Mouse (Mus musculus): ENCODE data around the gene Nav3. TPM values are rescaled to one million over a fixed set of nuclear protein-coding genes. Genes with fewer than 3 reads are reported as not detected.

The Nav3 gene
- polyA plus RNA-seq (2016; fragmentation: Nextera tagmentation; extraction: Ambion mirVana): 1.00 and 1.0 TPM in 2 replicates

DNA sequence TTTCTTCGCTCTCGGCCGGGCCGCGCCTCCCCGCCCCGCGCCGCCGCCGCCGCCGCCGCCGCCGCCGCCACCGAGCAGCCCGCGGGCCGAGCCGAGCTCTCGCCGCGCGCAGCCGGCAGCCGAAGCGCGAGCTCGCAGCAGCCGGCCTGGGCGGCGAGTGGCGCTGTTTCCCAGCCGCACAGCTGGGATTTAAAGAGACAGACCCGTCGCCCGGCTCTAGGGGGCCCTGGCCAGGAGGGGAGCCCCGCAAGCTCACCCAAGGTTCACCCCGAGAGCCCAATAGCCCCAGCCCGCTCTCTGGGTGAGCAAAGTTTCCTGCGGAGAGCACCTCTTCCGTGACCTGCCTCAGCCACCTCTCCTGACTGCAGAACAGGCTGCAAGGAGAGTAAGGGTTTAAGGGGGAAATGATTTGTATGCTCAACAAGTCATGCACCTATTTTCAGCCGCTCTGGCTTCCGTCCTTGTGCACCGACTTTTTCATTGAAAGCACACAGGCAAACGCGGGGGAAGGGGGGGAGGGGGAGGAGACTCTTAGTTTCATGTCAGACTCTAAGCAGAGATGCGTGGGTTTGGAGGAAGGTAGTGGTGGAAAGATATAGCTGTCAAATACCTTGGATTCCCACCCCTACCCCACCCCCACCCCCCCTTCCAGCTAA, at the start of gene Nav3:
Nav3 (minus strand) TSS at position 367 of the 656 bp plus-strand sequence.
- H3K27me3 ChIP-seq (ENCODE audit: poor library complexity, severe bottlenecking): peaks cover 38% of the 10 kb centered on the region
- peak within 1 kb of the TSS; percentile 83 for H3K27ac ChIP-seq
- no peaks in the 10 kb centered on the region for H3K9me3 ChIP-seq
- 2% methylated on average over 30 of the region's 50 CpGs for WGBS
- H3K4me1 ChIP-seq: peaks cover 21% of the 10 kb centered on the region
- DNase-seq (ENCODE audit: extremely low spot score, low spot score): peak; percentile 72
- peak within 1 kb of the TSS; percentile 71 for H3K4me3 ChIP-seq
- H3K36me3 ChIP-seq (replicated peaks): no peaks in the 10 kb centered on the region

DNA sequence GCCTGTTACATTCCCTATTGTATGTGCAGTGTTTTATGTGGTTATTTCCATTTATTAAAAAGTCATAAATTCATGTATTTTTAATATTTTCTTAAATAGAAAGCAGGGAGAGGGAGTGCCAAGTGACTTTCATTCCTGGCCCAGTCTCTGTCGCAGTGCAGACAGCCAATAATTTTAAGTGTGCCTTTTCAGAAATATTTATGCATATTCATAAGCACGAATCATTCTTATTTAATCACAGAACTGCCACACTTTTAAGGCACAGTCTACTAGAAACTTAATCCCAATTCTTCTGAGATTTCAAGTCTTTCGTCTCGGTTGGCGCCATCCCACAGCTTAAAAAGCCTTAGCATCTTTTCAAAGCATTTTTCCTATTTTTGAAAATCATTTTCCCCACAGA, 29.3 kb upstream of the Nav3 start:
- Histone ChIP-seq H3K27ac (no peak overlapping the region), H3K9me3 (no peaks in the 10 kb centered on the region), H3K36me3 (replicated peaks) (no peaks in the 10 kb centered on the region), H3K27me3 (ENCODE audit: poor library complexity, severe bottlenecking) (no peaks in the 10 kb centered on the region), H3K4me3 (no peak overlapping the region), H3K4me1 (no peaks in the 10 kb centered on the region)
- 92% methylated on average over 5 of the region's 5 CpGs for WGBS
- no peak for DNase-seq (ENCODE audit: extremely low spot score, low spot score)

DNA sequence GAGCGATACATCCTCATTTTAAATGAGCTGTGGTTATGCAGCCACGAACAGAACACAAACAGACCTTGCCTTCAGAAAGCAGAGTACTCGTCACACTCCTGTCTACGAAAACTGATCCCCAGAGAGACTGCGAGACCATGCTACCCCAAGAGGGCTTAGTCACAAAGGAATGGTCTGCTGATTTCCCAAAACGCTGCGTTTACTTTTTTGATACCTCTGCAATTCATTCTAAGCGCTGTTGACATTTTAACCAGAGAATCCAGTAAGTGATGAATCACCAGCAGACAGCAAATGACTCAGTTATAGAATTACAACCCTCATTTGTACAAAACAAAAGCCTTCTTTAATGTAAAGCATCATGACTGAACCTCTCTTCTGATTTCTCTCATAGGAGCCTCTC, 28.8 kb upstream of the Nav3 start:
- H3K9me3 ChIP-seq: no peaks in the 10 kb centered on the region
- no peak overlapping the region for H3K27ac ChIP-seq
- no peaks in the 10 kb centered on the region for H3K36me3 ChIP-seq (replicated peaks)
- DNase-seq (ENCODE audit: extremely low spot score, low spot score): no peak
- 87% methylated on average over 8 of the region's 8 CpGs for WGBS
- H3K4me1 ChIP-seq: no peaks in the 10 kb centered on the region
- H3K4me3 ChIP-seq: no peak overlapping the region
- no peaks in the 10 kb centered on the region for H3K27me3 ChIP-seq (ENCODE audit: poor library complexity, severe bottlenecking)

DNA sequence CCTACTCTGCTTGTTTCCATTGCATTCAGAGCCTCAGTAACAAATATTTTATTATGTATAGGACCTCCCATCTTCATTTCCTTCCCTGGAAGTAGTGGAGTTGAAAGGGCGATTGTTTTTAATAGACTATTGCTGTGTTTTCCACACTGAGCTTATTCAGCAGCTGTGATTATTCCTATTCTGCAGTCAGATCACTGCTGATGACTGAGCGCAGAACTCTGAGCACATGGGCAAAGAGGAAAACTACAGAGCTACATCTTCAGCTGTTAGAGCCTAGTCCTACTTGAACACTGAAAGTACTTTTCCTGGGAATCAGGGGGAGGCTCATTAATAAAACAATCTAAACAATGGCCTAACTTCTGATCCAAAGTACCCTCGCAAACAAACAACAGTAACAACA, 23.2 kb upstream of the Nav3 start:
- no peak for DNase-seq (ENCODE audit: extremely low spot score, low spot score)
- Histone ChIP-seq H3K27me3 (ENCODE audit: poor library complexity, severe bottlenecking) (no peaks in the 10 kb centered on the region), H3K36me3 (replicated peaks) (no peaks in the 10 kb centered on the region), H3K27ac (no peak overlapping the region), H3K4me1 (peaks cover 6% of the 10 kb centered on the region), H3K4me3 (no peak overlapping the region), H3K9me3 (no peaks in the 10 kb centered on the region)
- 90% methylated on average over 3 of the region's 3 CpGs for WGBS

DNA sequence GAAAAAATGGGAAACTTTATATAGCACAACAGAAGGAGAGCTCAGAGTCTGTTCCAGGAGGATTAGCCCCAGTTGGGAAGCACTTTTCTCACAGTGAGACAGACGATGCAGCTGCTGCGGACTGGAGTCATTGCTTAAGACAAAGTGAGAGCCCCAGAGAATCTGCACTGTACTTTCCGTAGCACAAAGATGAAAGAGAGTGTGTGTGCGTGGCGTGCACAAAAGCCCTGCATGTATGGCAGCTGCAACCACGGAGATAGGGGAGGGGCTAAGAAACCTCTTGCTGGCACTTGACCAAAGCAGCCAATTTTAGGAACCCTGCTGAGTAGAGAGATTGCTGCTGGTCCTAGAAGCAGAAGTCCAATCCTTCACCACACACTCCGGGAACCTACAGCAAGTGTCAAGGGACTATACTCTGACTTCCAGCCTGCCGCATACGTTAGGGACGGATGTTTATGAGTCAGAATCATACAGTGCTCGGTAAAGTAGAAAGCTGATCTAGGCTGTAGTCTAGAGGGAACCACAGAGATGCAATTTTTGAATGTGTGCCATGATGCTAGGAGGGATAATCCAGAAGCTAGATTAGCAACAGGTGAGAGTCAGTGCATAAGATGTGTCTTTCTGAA, 21.8 kb upstream of the Nav3 start:
- no peak for DNase-seq (ENCODE audit: extremely low spot score, low spot score)

DNA sequence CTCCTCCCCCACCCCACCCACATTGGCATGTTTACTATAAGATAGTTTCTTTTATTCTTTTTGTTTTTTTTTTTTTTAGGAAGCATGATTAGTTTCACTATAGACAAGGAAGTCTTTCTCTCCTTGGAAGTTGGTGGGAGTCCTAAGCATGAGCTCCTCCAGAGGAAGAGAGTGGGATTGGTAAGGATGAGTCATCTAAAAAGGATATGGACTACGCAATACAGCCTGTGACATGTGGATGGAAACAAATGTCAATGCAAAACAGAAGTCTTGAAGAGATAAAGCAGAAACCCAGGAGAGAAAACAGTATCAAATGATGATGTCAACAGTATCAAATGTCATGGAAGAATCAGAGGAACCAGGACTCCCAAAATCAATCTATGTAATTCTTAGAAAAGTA, 18.1 kb upstream of the Nav3 start:
- H3K36me3 ChIP-seq (replicated peaks): no peaks in the 10 kb centered on the region
- no peak overlapping the region for H3K4me3 ChIP-seq
- peaks cover 12% of the 10 kb centered on the region for H3K4me1 ChIP-seq
- H3K9me3 ChIP-seq: no peaks in the 10 kb centered on the region
- no peaks in the 10 kb centered on the region for H3K27me3 ChIP-seq (ENCODE audit: poor library complexity, severe bottlenecking)
- no peak overlapping the region for H3K27ac ChIP-seq
- WGBS: 93% methylated on average over 1 of the region's 1 CpGs
- no peak for DNase-seq (ENCODE audit: extremely low spot score, low spot score)

More for the DNA sequence above, 21.8 kb upstream of the Nav3 start:
- 73% methylated on average over 11 of the region's 11 CpGs for WGBS
- no peak overlapping the region; the same call in 1 of the 2 replicates for H3K27ac ChIP-seq
- no peak overlapping the region for H3K4me3 ChIP-seq
- no peaks in the 10 kb centered on the region for H3K9me3 ChIP-seq
- peaks cover 6% of the 10 kb centered on the region for H3K4me1 ChIP-seq
- H3K27me3 ChIP-seq (ENCODE audit: poor library complexity, severe bottlenecking): no peaks in the 10 kb centered on the region
- H3K36me3 ChIP-seq (replicated peaks): no peaks in the 10 kb centered on the region

DNA sequence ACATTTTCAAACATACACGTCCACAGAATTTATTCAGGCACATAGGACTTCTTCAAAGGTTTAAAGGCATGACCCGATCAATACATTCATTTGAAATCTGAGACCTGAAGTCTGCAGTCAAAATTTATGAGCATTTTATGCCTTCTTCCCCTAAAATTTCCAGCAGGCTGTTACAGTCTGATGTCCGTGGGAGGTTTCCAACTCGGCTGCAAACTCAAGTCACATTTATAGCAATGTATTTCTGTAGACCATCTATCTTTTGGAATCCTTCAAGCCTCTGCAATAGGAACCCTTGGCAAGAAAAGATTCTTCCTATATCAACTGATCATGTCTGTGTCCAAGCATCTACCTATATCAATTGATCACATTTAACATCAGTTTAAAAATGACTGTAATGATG, 13.4 kb upstream of the Nav3 start:
- no peak for DNase-seq (ENCODE audit: extremely low spot score, low spot score)
- Histone ChIP-seq H3K4me1 (peaks cover 6% of the 10 kb centered on the region; the same call in 1 of the 2 replicates), H3K4me3 (no peak overlapping the region), H3K27ac (no peak overlapping the region), H3K36me3 (replicated peaks) (no peaks in the 10 kb centered on the region), H3K9me3 (no peaks in the 10 kb centered on the region), H3K27me3 (ENCODE audit: poor library complexity, severe bottlenecking) (no peaks in the 10 kb centered on the region)
- 94% methylated on average over 4 of the region's 4 CpGs for WGBS

DNA sequence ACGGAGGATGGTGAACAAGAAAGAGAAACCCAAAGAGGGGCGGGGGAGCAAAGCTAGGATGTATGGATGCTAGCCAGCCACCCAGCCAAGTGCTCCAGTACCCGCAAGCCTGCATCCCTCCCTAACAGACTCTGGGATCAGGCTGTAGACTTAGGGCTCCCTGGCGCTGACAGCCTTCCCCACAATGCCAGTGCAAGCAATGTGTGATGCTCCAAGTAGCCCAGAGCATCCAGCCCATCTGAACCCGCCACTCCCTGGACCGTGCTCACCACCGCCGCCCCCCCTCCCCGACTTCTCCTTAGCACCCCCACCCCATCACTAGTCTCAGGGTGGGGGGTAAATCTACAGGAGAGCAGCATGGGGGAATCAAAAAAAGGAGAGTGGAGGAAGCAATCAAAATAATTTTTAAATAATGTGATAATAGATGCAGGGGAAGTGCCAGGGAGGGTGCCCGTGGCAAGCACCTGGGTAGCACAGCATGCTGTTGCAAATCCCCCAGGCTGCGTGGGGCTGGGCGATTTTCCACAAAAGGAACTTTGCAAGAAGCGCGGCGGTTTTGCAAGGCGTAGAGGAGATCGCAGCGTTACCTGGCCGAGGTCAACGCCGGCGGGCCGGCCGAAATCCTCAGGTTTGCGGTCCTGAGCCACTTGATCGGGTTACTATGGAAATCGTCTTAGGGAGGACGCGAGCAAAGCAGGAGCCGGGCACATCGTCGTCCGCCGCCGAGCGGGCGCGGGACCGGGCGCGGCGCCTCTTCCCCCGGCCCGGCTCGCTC, 754 bp downstream of the Nav3 start:
- under 1% methylated on average over 38 of the region's 45 CpGs for WGBS

DNA sequence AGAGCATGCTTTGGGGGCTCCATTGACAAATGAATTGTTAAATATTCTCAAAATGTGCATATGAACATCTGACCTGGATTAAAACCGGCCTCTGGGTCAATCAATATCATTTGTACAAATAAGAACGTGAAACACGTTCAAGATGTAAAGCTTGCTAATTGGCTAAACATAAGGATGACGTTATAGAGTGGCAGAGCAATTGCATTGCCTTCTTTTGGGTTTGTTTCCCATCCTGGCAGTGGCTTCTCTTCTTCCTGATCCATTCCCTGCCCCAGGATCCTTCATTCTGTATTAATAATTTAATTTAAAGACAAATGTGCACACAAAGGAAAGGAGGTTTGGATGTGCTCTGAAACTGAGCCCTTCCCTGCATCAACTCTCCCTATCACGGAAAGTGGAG, 2.4 kb downstream of the Nav3 start:
- Histone ChIP-seq H3K9me3 (no peaks in the 10 kb centered on the region), H3K4me3 (no peak overlapping the region), H3K27me3 (ENCODE audit: poor library complexity, severe bottlenecking) (peaks cover 38% of the 10 kb centered on the region), H3K27ac (no peak overlapping the region), H3K36me3 (replicated peaks) (no peaks in the 10 kb centered on the region), H3K4me1 (peaks cover 21% of the 10 kb centered on the region)
- WGBS: 60% methylated on average over 5 of the region's 5 CpGs
- DNase-seq (ENCODE audit: extremely low spot score, low spot score): no peak

More for the DNA sequence above, 754 bp downstream of the Nav3 start:
- H3K4me1 ChIP-seq: peaks cover 21% of the 10 kb centered on the region
- peak overlapping the region; percentile 71 for H3K4me3 ChIP-seq
- DNase-seq (ENCODE audit: extremely low spot score, low spot score): peak; percentile 53
- no peaks in the 10 kb centered on the region for H3K9me3 ChIP-seq
- H3K27me3 ChIP-seq (ENCODE audit: poor library complexity, severe bottlenecking): peaks cover 38% of the 10 kb centered on the region
- H3K36me3 ChIP-seq (replicated peaks): no peaks in the 10 kb centered on the region
- H3K27ac ChIP-seq: peak overlapping the region; percentile 83

DNA sequence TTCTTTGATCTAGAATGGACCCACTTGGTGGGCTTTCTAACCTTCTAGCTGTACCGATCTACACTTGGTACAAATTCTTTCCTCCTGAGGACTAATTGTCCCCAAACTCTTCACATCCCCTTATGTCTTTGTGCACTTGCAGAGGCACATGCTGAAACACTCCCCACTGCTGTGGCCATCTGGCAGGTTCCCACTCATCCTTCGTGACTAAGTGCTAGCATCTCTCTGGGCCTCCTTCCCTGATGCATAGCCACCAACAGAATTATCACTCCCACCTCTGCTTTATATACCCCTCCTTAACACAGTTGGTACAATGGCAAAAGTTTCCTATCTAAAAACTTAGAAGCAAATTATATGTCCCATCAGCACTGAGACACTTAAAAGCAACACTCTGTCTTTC, 15.6 kb downstream of the Nav3 start:
- H3K36me3 ChIP-seq (replicated peaks): no peaks in the 10 kb centered on the region
- H3K4me3 ChIP-seq: no peak overlapping the region
- no peaks in the 10 kb centered on the region for H3K4me1 ChIP-seq
- no peaks in the 10 kb centered on the region for H3K27me3 ChIP-seq (ENCODE audit: poor library complexity, severe bottlenecking)
- DNase-seq (ENCODE audit: extremely low spot score, low spot score): no peak
- no peaks in the 10 kb centered on the region for H3K9me3 ChIP-seq
- WGBS: 84% methylated on average over 2 of the region's 2 CpGs
- no peak overlapping the region for H3K27ac ChIP-seq

DNA sequence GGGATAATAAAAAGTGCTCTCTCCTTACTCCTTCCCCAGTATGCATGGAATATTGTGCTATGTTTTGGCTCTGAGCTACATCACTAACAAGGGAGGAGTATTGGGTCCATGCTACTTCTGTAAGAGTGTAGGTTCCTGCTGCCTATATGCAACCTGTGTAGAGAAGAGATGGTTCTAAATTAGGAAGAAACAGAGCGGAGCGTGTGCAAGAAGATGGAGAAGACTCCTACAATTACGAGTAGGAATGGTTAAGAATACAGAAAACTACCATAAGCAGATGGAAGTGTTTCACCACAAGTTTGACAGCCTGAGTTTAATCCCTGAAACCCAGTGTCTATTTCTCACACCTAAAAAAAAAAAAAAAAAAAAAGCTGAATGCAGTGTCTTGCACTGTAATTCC, 24.9 kb downstream of the Nav3 start:
- Histone ChIP-seq H3K36me3 (replicated peaks) (no peaks in the 10 kb centered on the region), H3K27ac (no peak overlapping the region), H3K27me3 (ENCODE audit: poor library complexity, severe bottlenecking) (no peaks in the 10 kb centered on the region), H3K9me3 (no peaks in the 10 kb centered on the region), H3K4me3 (no peak overlapping the region), H3K4me1 (peaks cover 10% of the 10 kb centered on the region)
- WGBS: 97% methylated on average over 3 of the region's 3 CpGs
- DNase-seq (ENCODE audit: extremely low spot score, low spot score): no peak

DNA sequence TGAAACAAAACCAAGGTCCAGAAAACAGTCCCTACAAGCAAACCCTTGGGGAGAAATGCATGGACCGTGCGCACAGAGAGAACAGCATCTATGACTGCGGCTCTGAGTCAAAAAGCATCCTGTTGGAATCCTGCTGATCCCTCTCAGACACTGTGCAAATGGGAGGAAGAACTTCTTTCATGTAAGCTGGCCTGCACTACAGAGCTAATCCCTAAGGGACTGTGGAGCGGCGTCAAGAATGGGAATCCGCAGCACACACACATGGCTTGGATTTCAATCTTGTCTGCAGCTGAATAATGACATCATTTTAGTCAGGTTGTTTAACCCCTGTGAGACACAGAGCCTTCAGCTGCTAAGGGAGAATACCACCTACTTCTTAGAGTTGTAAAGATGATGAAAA, 26.4 kb downstream of the Nav3 start:
- DNase-seq (ENCODE audit: extremely low spot score, low spot score): no peak
- Histone ChIP-seq H3K27me3 (ENCODE audit: poor library complexity, severe bottlenecking) (no peaks in the 10 kb centered on the region), H3K4me3 (no peak overlapping the region), H3K9me3 (no peaks in the 10 kb centered on the region), H3K27ac (no peak overlapping the region), H3K36me3 (replicated peaks) (no peaks in the 10 kb centered on the region), H3K4me1 (peaks cover 10% of the 10 kb centered on the region)
- WGBS: 64% methylated on average over 6 of the region's 6 CpGs

DNA sequence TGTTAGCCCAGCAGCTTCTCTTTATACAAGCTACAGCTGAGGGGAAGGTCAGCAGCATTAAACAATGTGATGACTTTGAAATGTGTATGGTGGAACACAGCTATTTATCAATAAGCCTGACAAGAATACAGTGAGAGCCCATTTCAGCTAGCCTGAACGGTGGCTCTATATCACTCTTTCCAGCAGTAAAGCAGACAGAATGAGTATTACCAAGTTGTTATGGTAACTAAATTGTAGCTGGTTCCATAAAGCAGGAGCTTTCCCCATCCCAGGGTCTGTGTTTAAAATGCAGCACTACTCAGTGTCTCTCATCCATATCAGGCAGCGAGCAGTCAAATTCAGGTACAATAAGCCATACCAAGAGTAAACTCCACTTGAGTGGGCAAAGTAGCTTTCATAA, 27.0 kb downstream of the Nav3 start:
- H3K9me3 ChIP-seq: no peaks in the 10 kb centered on the region
- no peak overlapping the region for H3K27ac ChIP-seq
- no peak for DNase-seq (ENCODE audit: extremely low spot score, low spot score)
- H3K36me3 ChIP-seq (replicated peaks): no peaks in the 10 kb centered on the region
- peaks cover 10% of the 10 kb centered on the region for H3K4me1 ChIP-seq
- no peaks in the 10 kb centered on the region for H3K27me3 ChIP-seq (ENCODE audit: poor library complexity, severe bottlenecking)
- no peak overlapping the region for H3K4me3 ChIP-seq
- WGBS: 88% methylated on average over 2 of the region's 2 CpGs

All from forebrain, embryonic 10.5 days (tissue).